Mouse (Mus musculus) hindbrain, embryonic 16.5 days (tissue): ENCODE measurements around the gene Chn2. TPM values are rescaled to one million over a fixed set of nuclear protein-coding genes. Genes with fewer than 3 reads are reported as not detected.

Experiments used
- ATAC-seq: fragments of 200-750 bp; cut with Nextera tagmentation; 2 replicates; pipeline ENCODE4 v1.8.0; 2017; ENCODE audit warnings: moderate TSS enrichment, moderate library complexity
- H3K27ac ChIP-seq: fragments of 300-500 bp; sonication (generic); 2 replicates; pipeline ENCODE4 v1.5.1; 2014; ENCODE audit warnings: low read depth, mild to moderate bottlenecking, control low read depth, low read length, moderate library complexity
- H3K27me3 ChIP-seq: fragments of 300-500 bp; sonication (generic); replicated peaks from 2 replicates; pipeline ENCODE4 v1.6.1; 2014; ENCODE audit warnings: low read length; ENCODE audit not compliant: control insufficient read depth, insufficient read depth
- H3K36me3 ChIP-seq: fragments of 300-500 bp; sonication (generic); 2 replicates; pipeline ENCODE4 v1.6.1; 2014; ENCODE audit warnings: mild to moderate bottlenecking, low read length, moderate library complexity, mixed read lengths; ENCODE audit not compliant: control insufficient read depth, insufficient read depth
- H3K4me1 ChIP-seq: fragments of 300-500 bp; sonication (generic); 2 replicates; pipeline ENCODE4 v1.6.1; 2014; ENCODE audit warnings: low read depth, low read length; ENCODE audit not compliant: control insufficient read depth, insufficient read depth
- H3K4me2 ChIP-seq: fragments of 300-500 bp; sonication (generic); 2 replicates; pipeline ENCODE4 v1.6.1; 2014; ENCODE audit warnings: mild to moderate bottlenecking, low read length, control low read depth, moderate library complexity
- H3K4me3 ChIP-seq: fragments of 300-500 bp; sonication (generic); 2 replicates; pipeline ENCODE4 v1.5.1; 2014; ENCODE audit warnings: mild to moderate bottlenecking, low read length, control low read depth, moderate library complexity
- H3K9ac ChIP-seq: fragments of 300-500 bp; sonication (generic); 2 replicates; pipeline ENCODE4 v1.6.1; 2014; ENCODE audit warnings: low read depth, mild to moderate bottlenecking, control low read depth, low read length, moderate library complexity
- H3K9me3 ChIP-seq: fragments of 300-500 bp; sonication (generic); 2 replicates; pipeline ENCODE4 v1.6.1; 2014; ENCODE audit warnings: mild to moderate bottlenecking, low read length, moderate library complexity; ENCODE audit not compliant: control insufficient read depth
- WGBS: fragments of 180-500 bp; shearing (Covaris S2); extraction: QIAGEN DNeasy Blood & Tissue Kit; methylation state at CpG from one replicate; pipeline ENCODE4 v1.1.7; 2014; 5-methylcytosine and 5-hydroxymethylcytosine counted together
- polyA plus RNA-seq: library from polyadenylated mRNA; unstranded; fragments of >200 nt; fragmentation: Nextera tagmentation; extraction: Ambion mirVana; gene quantifications from 2 replicates; pipeline ENCODE4 v1.2.1, GENCODE M21; 2015

Chn2 gene
- polyA plus RNA-seq, 1 experiment from 2014 or later, result 24.4 TPM

- WGBS, result 89% methylated on average over 6 of the region's 6 CpGs
- Histone ChIP-seq H3K4me1 (no peaks in the 10 kb centered on the region), H3K9ac (no peak overlapping the region), H3K9me3 (no peaks in the 10 kb centered on the region), H3K4me3 (no peak overlapping the region), H3K4me2 (no peak overlapping the region), H3K27ac (no peak overlapping the region), H3K27me3 (no peaks in the 10 kb centered on the region), H3K36me3 (no peaks in the 10 kb centered on the region)
- ATAC-seq, result no peak
Observed at GRCm38 (mm10) chr6:54265384-54265783, 226.0 kb downstream of the Chn2 start.

- no peak for ATAC-seq
- H3K4me3 ChIP-seq, result no peak overlapping the region
- H3K4me2 ChIP-seq, result no peak overlapping the region
- no peak overlapping the region for H3K27ac ChIP-seq
- H3K4me1 ChIP-seq, result peaks cover 1% of the 10 kb centered on the region
- H3K27me3 ChIP-seq, result no peaks in the 10 kb centered on the region
- no peak overlapping the region for H3K9ac ChIP-seq
- 59% methylated on average over 14 of the region's 14 CpGs for WGBS
- H3K9me3 ChIP-seq, result no peaks in the 10 kb centered on the region
- H3K36me3 ChIP-seq, result 0 out of 2 replicates have a peak, but pooled peaks cover 2% of the 10 kb centered on the region
Observed at GRCm38 (mm10) chr6:54272556-54273378, 233.4 kb downstream of the Chn2 start.

GRCm38 (mm10) chr6:54273379-54273730 is 234.0 kb downstream of the Chn2 start:
- no peak overlapping the region for H3K9ac ChIP-seq
- peaks cover 6% of the 10 kb centered on the region for H3K4me1 ChIP-seq
- H3K27me3 ChIP-seq, result no peaks in the 10 kb centered on the region
- H3K4me3 ChIP-seq, result no peak overlapping the region
- whole genome bisulfite sequencing, result 46% methylated on average over 6 of the region's 6 CpGs
- ATAC-seq, result no peak
- no peak overlapping the region for H3K4me2 ChIP-seq
- H3K27ac ChIP-seq, result no peak overlapping the region
- H3K36me3 ChIP-seq, result 0 out of 2 replicates have a peak, but pooled peaks cover 2% of the 10 kb centered on the region
- no peaks in the 10 kb centered on the region for H3K9me3 ChIP-seq

- H3K4me3 ChIP-seq, result no peak overlapping the region
- no peak overlapping the region for H3K27ac ChIP-seq
- no peaks in the 10 kb centered on the region for H3K9me3 ChIP-seq
- H3K4me2 ChIP-seq, result no peak overlapping the region
- 0 out of 2 replicates have a peak, but pooled peaks cover 2% of the 10 kb centered on the region for H3K36me3 ChIP-seq
- H3K4me1 ChIP-seq, result peaks cover 6% of the 10 kb centered on the region
- H3K9ac ChIP-seq, result no peak overlapping the region
- no peaks in the 10 kb centered on the region for H3K27me3 ChIP-seq
- WGBS, result 79% methylated on average over 4 of the region's 4 CpGs
- ATAC-seq, result no peak
Observed at GRCm38 (mm10) chr6:54277234-54277633, 237.9 kb downstream of the Chn2 start.

GRCm38 (mm10) chr6:54277828-54278227 is 238.5 kb downstream of the Chn2 start:
- 52% methylated on average over 5 of the region's 5 CpGs for WGBS
- ATAC-seq, result no peak; the same call in 1 of the 2 replicates

GRCm38 (mm10) chr6:54278613-54279012 is 239.3 kb downstream of the Chn2 start:
- Histone ChIP-seq H3K27ac (no peak overlapping the region), H3K27me3 (no peaks in the 10 kb centered on the region), H3K4me1 (peaks cover 6% of the 10 kb centered on the region), H3K4me3 (no peak overlapping the region), H3K9me3 (no peaks in the 10 kb centered on the region), H3K4me2 (no peak overlapping the region), H3K9ac (no peak overlapping the region), H3K36me3 (0 out of 2 replicates have a peak, but pooled peaks cover 2% of the 10 kb centered on the region)
- no peak for ATAC-seq
- 83% methylated on average over 2 of the region's 2 CpGs for WGBS

More at GRCm38 (mm10) chr6:54277828-54278227, 238.5 kb downstream of the Chn2 start:
- Histone ChIP-seq H3K4me3 (no peak overlapping the region), H3K36me3 (0 out of 2 replicates have a peak, but pooled peaks cover 2% of the 10 kb centered on the region), H3K27ac (no peak overlapping the region), H3K4me2 (no peak overlapping the region), H3K9ac (no peak overlapping the region), H3K4me1 (peaks cover 6% of the 10 kb centered on the region), H3K27me3 (no peaks in the 10 kb centered on the region), H3K9me3 (no peaks in the 10 kb centered on the region)

GRCm38 (mm10) chr6:54279391-54279790 is 240.0 kb downstream of the Chn2 start:
- Histone ChIP-seq H3K27ac (no peak overlapping the region), H3K36me3 (0 out of 2 replicates have a peak, but pooled peaks cover 2% of the 10 kb centered on the region), H3K4me2 (no peak overlapping the region), H3K4me1 (peaks cover 6% of the 10 kb centered on the region), H3K9me3 (no peaks in the 10 kb centered on the region), H3K9ac (no peak overlapping the region), H3K27me3 (no peaks in the 10 kb centered on the region), H3K4me3 (no peak overlapping the region)
- ATAC-seq, result no peak
- 78% methylated on average over 11 of the region's 11 CpGs for WGBS

- no peak overlapping the region for H3K9ac ChIP-seq
- no peak overlapping the region for H3K4me2 ChIP-seq
- no peak overlapping the region for H3K4me3 ChIP-seq
- ATAC-seq, result no peak
- H3K4me1 ChIP-seq, result peaks cover 6% of the 10 kb centered on the region
- no peaks in the 10 kb centered on the region for H3K9me3 ChIP-seq
- WGBS, result 80% methylated on average over 6 of the region's 6 CpGs
- H3K27ac ChIP-seq, result no peak overlapping the region
- H3K27me3 ChIP-seq, result no peaks in the 10 kb centered on the region
- H3K36me3 ChIP-seq, result 0 out of 2 replicates have a peak, but pooled peaks cover 2% of the 10 kb centered on the region
Observed at GRCm38 (mm10) chr6:54280248-54280647, 240.9 kb downstream of the Chn2 start.

GRCm38 (mm10) chr6:54283299-54283698 is 243.9 kb downstream of the Chn2 start:
- Histone ChIP-seq H3K4me3 (no peak overlapping the region), H3K27me3 (no peaks in the 10 kb centered on the region), H3K36me3 (no peaks in the 10 kb centered on the region), H3K4me2 (no peak overlapping the region), H3K9ac (no peak overlapping the region), H3K4me1 (peaks cover under 1% of the 10 kb centered on the region; the same call in 1 of the 2 replicates), H3K27ac (no peak overlapping the region), H3K9me3 (no peaks in the 10 kb centered on the region)
- 12% methylated on average over 1 of the region's 1 CpGs for WGBS
- ATAC-seq, result no peak
